Mouse (Mus musculus): ENCODE results near the gene Smurf1.

Gene Smurf1

DNA sequence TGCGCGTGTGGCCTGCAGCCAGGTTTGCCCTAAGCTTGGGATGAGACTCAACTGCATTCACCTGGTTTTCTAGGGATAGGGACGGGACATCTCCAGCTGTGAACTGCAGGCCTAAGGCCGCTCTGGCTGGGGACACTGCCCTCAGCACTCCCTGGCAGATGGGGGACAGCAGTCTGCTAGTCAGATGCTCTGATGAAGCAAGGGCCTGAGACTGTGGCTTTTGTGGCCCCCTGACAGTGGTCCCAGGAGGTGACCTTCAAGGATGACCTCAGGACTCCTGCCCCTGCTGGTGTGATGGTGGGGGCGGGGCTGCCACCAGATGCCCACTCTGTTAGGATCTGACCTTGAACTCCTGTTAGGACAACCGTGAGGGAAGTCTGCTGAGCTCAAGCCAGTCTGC is 90.4 kb downstream of the Smurf1 start:
- TF ChIP-seq GATA4 (IDR thresholded peaks at IDR 0.05; ENCODE audit: insufficient replicate concordance, low read length) = no peak

DNA sequence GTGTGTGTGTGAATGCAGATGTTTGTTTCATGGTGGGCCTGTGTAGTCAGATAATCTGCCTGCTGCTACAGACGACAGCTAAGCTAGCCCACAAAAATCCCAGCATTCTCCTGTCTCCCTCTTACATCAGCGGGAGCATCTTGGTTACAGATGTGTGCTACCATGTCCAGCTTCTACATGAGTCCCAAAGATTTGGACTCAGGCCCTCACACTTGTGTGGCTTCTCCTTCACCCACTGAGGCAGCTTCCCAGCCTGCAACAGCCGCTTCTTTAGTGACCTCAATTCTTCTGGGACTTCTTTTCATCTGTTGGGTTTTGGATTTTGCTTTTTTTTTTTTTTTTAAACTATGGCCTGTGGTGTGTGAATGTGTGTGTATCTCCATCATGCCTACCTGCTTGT is 92.8 kb downstream of the Smurf1 start:
- TF ChIP-seq GATA4 (IDR thresholded peaks at IDR 0.05; ENCODE audit: insufficient replicate concordance, low read length) = no peak

DNA sequence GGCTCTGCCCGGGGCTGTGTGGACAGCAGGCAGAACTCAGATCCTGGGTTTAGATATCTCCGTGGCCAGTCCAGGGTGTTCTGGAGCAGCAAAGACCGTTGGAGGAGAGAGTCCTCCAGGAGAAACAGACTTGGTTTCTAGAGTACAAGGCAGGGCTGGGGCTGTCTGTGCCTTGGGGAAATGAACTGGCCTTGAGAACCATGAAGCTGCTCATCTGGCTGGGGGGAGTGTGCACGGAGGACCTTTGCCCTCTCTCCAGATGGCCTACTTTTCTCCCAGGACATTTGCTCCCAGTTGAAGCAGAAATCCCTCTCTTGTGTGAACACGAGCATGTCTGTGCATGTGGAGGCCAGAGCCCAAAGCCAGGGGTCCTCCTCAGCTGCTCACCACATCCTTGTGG is 93.3 kb downstream of the Smurf1 start:
- no peak for TF ChIP-seq GATA4 (IDR thresholded peaks at IDR 0.05; ENCODE audit: insufficient replicate concordance, low read length)

- no peak for TF ChIP-seq GATA4 (IDR thresholded peaks at IDR 0.05; ENCODE audit: insufficient replicate concordance, low read length)
Measured at GRCm38 (mm10) chr5:144871775-144872174, 93.9 kb downstream of the Smurf1 start.

DNA sequence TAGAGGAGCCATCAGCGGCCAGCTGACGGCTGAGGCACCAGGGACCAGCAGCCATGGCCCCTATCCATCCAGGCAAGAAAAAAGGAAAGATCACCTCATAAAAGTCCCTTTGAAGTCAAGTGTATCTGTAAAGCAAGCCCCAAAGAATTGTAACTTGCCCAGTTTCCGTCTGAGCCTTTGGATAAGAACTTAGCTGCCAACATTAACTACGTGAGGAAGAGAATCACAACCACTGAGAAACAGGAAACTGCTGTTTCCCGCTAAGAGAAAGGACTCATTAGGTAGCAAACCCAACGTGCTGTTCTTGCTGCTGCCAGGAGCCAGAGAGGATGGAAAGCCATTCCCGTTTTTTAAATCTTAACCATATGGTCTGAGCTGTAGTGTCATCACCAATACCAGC is 94.9 kb downstream of the Smurf1 start:
- no peak for TF ChIP-seq GATA4 (IDR thresholded peaks at IDR 0.05; ENCODE audit: insufficient replicate concordance, low read length)

DNA sequence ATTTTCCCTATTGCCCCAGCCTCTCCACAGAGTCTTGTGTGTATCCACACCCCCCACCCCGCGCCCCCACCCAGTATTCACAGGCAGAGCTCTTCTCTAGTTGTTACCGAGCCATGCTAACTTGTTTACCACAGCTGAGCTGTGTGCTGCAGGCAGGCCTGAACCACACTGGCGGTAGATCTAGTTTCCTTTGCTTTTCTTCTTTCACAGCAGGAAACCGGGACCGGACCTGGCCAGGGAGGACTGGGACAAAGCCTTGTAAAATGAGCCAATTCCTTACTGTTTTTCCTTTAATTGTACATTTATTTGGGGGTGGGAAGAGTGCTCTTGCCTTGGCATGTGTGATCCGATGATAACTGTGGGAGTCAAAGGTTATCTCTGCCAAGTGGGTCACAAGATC is 96.2 kb downstream of the Smurf1 start:
- TF ChIP-seq GATA4 (IDR thresholded peaks at IDR 0.05; ENCODE audit: insufficient replicate concordance, low read length) = no peak

GRCm38 (mm10) chr5:144866923-144867322 is 98.7 kb downstream of the Smurf1 start:
- TF ChIP-seq GATA4 (IDR thresholded peaks at IDR 0.05; ENCODE audit: insufficient replicate concordance, low read length) = no peak

GRCm38 (mm10) chr5:144860913-144861312 is 104.7 kb downstream of the Smurf1 start:
- no peak for TF ChIP-seq GATA4 (IDR thresholded peaks at IDR 0.05; ENCODE audit: insufficient replicate concordance, low read length)

DNA sequence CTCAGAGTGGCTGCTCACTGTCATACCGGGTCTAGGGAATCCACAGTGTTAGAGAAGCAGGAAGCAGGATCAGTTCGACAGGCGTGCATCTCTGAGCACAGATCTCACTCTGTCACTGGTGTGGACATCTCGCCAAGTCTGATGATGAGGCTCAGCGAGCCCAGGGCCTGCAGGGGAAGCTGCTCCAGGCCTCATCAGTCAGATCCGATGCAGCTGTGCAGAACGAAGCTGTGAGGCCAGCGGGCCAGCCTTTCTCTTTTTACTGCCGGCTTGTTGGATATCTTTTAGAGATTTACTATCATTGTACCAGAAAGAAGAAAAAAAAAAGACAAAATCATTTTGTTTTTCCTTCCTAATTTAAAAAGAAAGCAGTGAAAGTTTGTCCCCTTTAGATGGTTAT is 106.4 kb downstream of the Smurf1 start:
- TF ChIP-seq GATA4 (IDR thresholded peaks at IDR 0.05; ENCODE audit: insufficient replicate concordance, low read length) = no peak

DNA sequence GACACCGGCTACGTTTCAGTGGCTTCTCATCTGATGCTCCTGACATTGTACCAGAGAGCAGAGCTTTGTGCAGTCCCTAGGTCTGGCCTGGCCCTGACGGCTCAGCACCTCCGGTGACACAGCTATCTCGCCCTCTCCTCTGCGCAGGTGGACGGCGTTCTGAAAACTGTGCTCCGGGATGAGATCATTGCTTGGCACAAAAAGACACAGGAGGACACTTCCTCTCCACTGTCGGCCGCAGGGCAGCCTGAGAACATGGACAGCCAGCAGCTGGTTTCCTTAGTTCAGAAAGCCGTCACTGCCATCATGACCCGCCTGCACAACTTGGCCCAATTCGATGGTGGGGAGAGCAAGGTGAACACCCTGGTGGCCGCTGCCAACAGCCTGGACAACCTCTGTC is 107.1 kb downstream of the Smurf1 start:
- TF ChIP-seq GATA4 (IDR thresholded peaks at IDR 0.05; ENCODE audit: insufficient replicate concordance, low read length) = no peak

- TF ChIP-seq GATA4 (IDR thresholded peaks at IDR 0.05; ENCODE audit: insufficient replicate concordance, low read length) = no peak
Measured at GRCm38 (mm10) chr5:144855936-144856335, 109.7 kb downstream of the Smurf1 start.

GRCm38 (mm10) chr5:144853931-144854330 is 111.7 kb downstream of the Smurf1 start:
- no peak for TF ChIP-seq GATA4 (IDR thresholded peaks at IDR 0.05; ENCODE audit: insufficient replicate concordance, low read length)

DNA sequence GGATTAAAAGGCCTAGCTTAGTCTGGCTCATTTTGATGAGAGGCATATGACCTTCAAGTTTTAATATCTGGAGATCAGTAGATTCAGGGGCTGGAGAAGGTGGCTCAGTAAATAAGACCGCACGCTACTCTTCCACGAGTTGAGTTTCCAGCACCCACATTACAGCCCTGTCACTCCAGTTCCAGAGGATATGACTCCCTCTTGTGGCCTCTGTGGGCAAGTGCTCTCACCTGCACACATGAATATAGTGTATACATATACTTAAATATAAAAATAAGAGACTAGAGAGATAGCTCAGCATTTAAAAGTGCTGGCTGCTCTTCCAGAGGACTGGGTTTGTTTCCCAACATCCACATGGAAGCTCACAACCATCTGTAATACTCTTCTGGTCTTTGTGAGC is 113.8 kb downstream of the Smurf1 start:
- TF ChIP-seq GATA4 (IDR thresholded peaks at IDR 0.05; ENCODE audit: insufficient replicate concordance, low read length) = no peak

GRCm38 (mm10) chr5:144849932-144850331 is 115.7 kb downstream of the Smurf1 start:
- TF ChIP-seq GATA4 (IDR thresholded peaks at IDR 0.05; ENCODE audit: insufficient replicate concordance, low read length) = no peak

- TF ChIP-seq GATA4 (IDR thresholded peaks at IDR 0.05; ENCODE audit: insufficient replicate concordance, low read length) = no peak
Measured at GRCm38 (mm10) chr5:144848735-144849134, 116.9 kb downstream of the Smurf1 start.

DNA sequence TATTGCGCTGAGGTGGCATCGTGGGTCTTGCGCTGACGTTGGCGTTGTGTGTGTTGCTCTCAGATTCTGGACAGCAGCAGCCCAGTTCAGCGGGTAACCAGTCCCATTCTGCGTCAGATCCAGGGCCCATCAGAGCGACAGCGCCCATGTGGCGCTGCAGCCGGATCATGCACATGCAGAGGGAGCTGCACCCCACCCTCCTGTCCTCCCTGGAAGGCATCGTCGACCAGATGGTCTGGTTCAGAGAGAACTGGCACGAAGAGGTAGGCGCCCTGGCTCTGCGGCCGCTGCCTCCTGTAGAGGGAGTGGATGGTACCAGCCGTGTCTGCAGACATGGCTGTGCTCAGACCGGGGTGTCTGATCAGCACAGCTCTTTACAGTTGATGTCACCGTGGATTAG is 120.3 kb downstream of the Smurf1 start:
- no peak for TF ChIP-seq GATA4 (IDR thresholded peaks at IDR 0.05; ENCODE audit: insufficient replicate concordance, low read length)

DNA sequence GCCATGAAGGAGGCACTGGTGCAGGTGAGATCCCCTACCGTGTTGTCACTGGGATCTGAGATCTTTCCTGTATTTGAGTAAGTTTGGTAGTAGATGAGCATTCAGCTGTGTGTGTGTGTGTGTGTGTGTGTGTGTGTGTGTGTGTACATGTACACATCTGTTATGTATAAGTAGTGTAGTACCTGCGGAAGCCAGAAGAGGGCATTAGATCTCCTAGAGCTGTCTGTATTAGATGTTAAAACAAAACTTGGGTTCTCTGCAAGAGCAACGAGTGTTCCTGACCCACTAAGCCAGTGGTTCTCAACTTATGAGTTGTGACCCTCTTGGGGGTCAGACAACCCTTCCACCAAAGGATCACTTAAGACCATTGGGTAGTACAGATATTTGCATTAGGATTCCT is 129.5 kb downstream of the Smurf1 start:
- TF ChIP-seq GATA4 (IDR thresholded peaks at IDR 0.05; ENCODE audit: insufficient replicate concordance, low read length) = no peak

Measured in liver, adult (tissue).